Mouse (Mus musculus): ENCODE data around the gene Wnt9a. TPM values are rescaled to one million over a fixed set of nuclear protein-coding genes. Genes with fewer than 3 reads are reported as not detected.
"Not testable (repeated sequence)": the region's sequence is repeated elsewhere in the genome, so short reads cannot be mapped to it uniquely, and the experiment has no call there.

Wnt9a gene
- polyA plus RNA-seq, 1 experiment = 6.8 TPM

DNA sequence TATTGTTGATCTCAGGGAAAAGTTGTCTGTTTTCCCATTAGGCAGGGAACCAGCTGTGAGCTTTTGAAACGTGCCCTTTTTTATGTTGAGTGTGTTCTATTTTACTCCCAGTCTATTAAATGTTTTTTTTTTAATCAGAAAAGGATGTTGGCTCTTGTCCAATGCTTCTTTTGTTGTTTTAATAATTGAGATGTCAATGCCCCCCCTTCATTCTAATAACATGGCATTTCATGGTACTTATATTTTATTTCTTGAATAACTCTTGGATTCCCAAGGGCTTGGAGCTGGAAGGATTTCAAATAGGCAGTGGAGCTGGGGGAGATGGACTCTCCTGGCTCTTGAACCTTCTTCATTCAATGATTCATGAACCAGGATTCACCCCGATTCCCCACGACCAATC, 59.3 kb downstream of the Wnt9a start:
- H3K4me3 ChIP-seq (ENCODE audit: low read depth, low read length) = no peak overlapping the region
- TF ChIP-seq EP300 (IDR thresholded peaks at IDR 0.05; ENCODE audit: insufficient read depth, low read depth, low read length) (no peak), CTCF (IDR thresholded peaks at IDR 0.05; ENCODE audit: low read depth, low read length) (no peak), POLR2A (IDR thresholded peaks at IDR 0.05; ENCODE audit: insufficient read depth, low read length) (no peak)
- no peaks in the 10 kb centered on the region for H3K4me1 ChIP-seq (ENCODE audit: control insufficient read depth, insufficient read depth, low read length)
- H3K9ac ChIP-seq (ENCODE audit: low read depth, poor library complexity, severe bottlenecking) = no peak overlapping the region
- no peak overlapping the region for H3K27ac ChIP-seq (ENCODE audit: insufficient read depth, low read length)
- H3K36me3 ChIP-seq (ENCODE audit: control insufficient read depth, insufficient read depth, low read length, poor library complexity, severe bottlenecking) = no peaks in the 10 kb centered on the region
- H3K27me3 ChIP-seq (ENCODE audit: control insufficient read depth, insufficient read depth, low read length, poor library complexity, severe bottlenecking) = no peaks in the 10 kb centered on the region
- H3K9me3 ChIP-seq (replicated peaks; ENCODE audit: control insufficient read depth, insufficient read depth, low read length, poor library complexity, severe bottlenecking) = no peaks in the 10 kb centered on the region

DNA sequence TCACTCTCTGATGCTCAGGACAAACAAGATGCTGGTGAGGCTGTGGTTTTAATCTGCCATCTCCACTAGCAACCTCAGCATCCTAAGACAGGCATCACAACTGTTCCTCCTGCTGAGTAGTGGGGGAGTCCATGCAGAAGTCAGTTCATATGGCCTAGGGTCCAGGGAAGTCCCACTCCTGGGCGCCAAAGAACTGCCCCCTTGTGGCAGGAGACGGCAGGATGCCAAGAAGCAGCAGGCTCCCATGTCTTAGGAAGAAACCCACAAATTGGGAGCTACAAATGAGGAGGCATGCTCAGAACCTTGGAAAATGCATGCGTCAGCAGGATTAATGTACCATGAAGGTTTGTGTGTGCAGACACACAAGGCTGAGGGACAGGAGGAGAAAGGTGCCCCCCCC, 59.9 kb downstream of the Wnt9a start:
- H3K27ac ChIP-seq (ENCODE audit: insufficient read depth, low read length) = no peak overlapping the region

DNA sequence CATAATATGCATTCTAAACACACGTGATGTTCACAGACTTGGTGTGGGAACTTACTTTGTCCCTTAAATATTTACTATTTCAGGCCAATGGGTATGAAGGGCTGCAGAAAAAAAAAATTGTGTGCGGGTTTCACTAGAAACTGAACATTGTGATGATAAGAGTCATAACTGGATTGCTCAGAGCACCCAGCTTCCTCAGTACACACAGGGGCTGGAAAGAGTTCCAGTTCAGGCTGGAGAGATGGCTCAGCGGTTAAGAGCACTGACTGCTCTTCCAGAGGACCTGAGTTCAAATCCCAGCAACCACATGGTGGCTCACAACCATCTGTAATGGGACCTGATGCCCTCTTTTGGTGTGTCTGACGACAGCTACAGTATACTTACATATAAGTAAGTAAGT, 61.2 kb downstream of the Wnt9a start:
- H3K27ac ChIP-seq (ENCODE audit: insufficient read depth, low read length); H3K4me1 ChIP-seq (ENCODE audit: control insufficient read depth, insufficient read depth, low read length); H3K27me3 ChIP-seq (ENCODE audit: control insufficient read depth, insufficient read depth, low read length, poor library complexity, severe bottlenecking): not testable (repeated sequence)

More for the DNA sequence above, 59.9 kb downstream of the Wnt9a start:
- Histone ChIP-seq H3K4me3 (ENCODE audit: low read depth, low read length) (no peak overlapping the region), H3K27me3 (ENCODE audit: control insufficient read depth, insufficient read depth, low read length, poor library complexity, severe bottlenecking) (no peaks in the 10 kb centered on the region), H3K9me3 (replicated peaks; ENCODE audit: control insufficient read depth, insufficient read depth, low read length, poor library complexity, severe bottlenecking) (no peaks in the 10 kb centered on the region), H3K4me1 (ENCODE audit: control insufficient read depth, insufficient read depth, low read length) (no peaks in the 10 kb centered on the region), H3K9ac (ENCODE audit: low read depth, poor library complexity, severe bottlenecking) (no peak overlapping the region), H3K36me3 (ENCODE audit: control insufficient read depth, insufficient read depth, low read length, poor library complexity, severe bottlenecking) (no peaks in the 10 kb centered on the region)
- TF ChIP-seq CTCF (IDR thresholded peaks at IDR 0.05; ENCODE audit: low read depth, low read length) (peak; percentile 66), EP300 (IDR thresholded peaks at IDR 0.05; ENCODE audit: insufficient read depth, low read depth, low read length) (no peak), POLR2A (IDR thresholded peaks at IDR 0.05; ENCODE audit: insufficient read depth, low read length) (no peak)

DNA sequence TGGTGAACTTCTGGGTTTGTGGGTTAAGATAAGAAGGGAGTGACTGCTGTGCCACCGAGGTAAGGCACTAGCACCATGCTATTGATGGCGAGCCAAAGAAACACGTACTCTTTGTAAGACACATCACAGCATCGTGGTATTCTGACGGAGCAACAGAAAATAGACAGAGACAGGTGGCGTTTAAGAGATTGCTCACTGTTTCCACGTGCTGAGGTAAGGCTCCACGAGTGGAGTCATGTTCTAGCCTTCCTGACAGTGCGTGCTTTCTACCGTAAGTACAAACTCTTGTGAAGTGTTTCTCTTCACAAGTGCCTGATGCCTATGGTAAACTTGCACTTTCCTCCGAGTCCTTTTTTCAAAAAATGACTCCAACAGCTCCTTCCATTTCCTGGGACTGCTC, 63.1 kb downstream of the Wnt9a start:
- Histone ChIP-seq H3K4me3 (ENCODE audit: low read depth, low read length) (no peak overlapping the region), H3K36me3 (ENCODE audit: control insufficient read depth, insufficient read depth, low read length, poor library complexity, severe bottlenecking) (no peaks in the 10 kb centered on the region), H3K27me3 (ENCODE audit: control insufficient read depth, insufficient read depth, low read length, poor library complexity, severe bottlenecking) (no peaks in the 10 kb centered on the region), H3K4me1 (ENCODE audit: control insufficient read depth, insufficient read depth, low read length) (no peaks in the 10 kb centered on the region), H3K27ac (ENCODE audit: insufficient read depth, low read length) (no peak overlapping the region), H3K9ac (ENCODE audit: low read depth, poor library complexity, severe bottlenecking) (no peak overlapping the region), H3K9me3 (replicated peaks; ENCODE audit: control insufficient read depth, insufficient read depth, low read length, poor library complexity, severe bottlenecking) (no peaks in the 10 kb centered on the region)
- no peak for TF ChIP-seq EP300 (IDR thresholded peaks at IDR 0.05; ENCODE audit: insufficient read depth, low read depth, low read length)
- TF ChIP-seq CTCF (IDR thresholded peaks at IDR 0.05; ENCODE audit: low read depth, low read length) = no peak
- TF ChIP-seq POLR2A (IDR thresholded peaks at IDR 0.05; ENCODE audit: insufficient read depth, low read length) = no peak

More for the DNA sequence above, 61.2 kb downstream of the Wnt9a start:
- not testable (repeated sequence) for H3K9ac ChIP-seq (ENCODE audit: low read depth, poor library complexity, severe bottlenecking); H3K36me3 ChIP-seq (ENCODE audit: control insufficient read depth, insufficient read depth, low read length, poor library complexity, severe bottlenecking); H3K9me3 ChIP-seq (replicated peaks; ENCODE audit: control insufficient read depth, insufficient read depth, low read length, poor library complexity, severe bottlenecking); H3K4me3 ChIP-seq (ENCODE audit: low read depth, low read length)

DNA sequence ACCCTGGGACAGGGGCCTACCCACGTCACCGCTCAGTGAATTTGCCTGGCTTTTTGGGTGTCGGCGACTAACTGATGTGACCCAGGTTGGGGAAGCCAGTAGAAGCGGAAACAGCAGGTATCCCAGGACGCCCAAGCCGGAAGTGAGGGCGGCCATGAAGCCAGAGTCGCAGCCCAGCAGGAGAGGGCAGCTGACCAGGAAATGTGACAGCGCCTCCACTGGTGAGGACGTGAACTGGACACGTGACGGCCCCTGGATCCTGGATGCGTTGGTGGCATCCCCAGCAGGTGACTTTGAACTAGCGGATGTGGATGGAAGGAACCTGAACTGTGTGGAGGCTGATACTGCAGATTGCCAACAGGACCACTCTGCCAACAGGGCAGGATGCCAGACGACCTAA, 68.7 kb downstream of the Wnt9a start, which contains the start of gene Prss38:
Prss38 (minus strand) TSS at position 183 of the 400 bp plus-strand sequence.
- Histone ChIP-seq H3K4me1 (ENCODE audit: control insufficient read depth, insufficient read depth, low read length) (no peaks in the 10 kb centered on the region), H3K27me3 (ENCODE audit: control insufficient read depth, insufficient read depth, low read length, poor library complexity, severe bottlenecking) (no peaks in the 10 kb centered on the region), H3K27ac (ENCODE audit: insufficient read depth, low read length) (no peak within 1 kb of the TSS), H3K4me3 (ENCODE audit: low read depth, low read length) (peak within 1 kb of the TSS; percentile 22; the same call in 1 of the 2 replicates), H3K9ac (ENCODE audit: low read depth, poor library complexity, severe bottlenecking) (no peak within 1 kb of the TSS), H3K9me3 (replicated peaks; ENCODE audit: control insufficient read depth, insufficient read depth, low read length, poor library complexity, severe bottlenecking) (no peaks in the 10 kb centered on the region; the same call in 1 of the 2 replicates), H3K36me3 (ENCODE audit: control insufficient read depth, insufficient read depth, low read length, poor library complexity, severe bottlenecking) (no peaks in the 10 kb centered on the region)
- TF ChIP-seq CTCF (IDR thresholded peaks at IDR 0.05; ENCODE audit: low read depth, low read length) (peak; percentile 76), POLR2A (IDR thresholded peaks at IDR 0.05; ENCODE audit: insufficient read depth, low read length) (no peak), EP300 (IDR thresholded peaks at IDR 0.05; ENCODE audit: insufficient read depth, low read depth, low read length) (no peak)

DNA sequence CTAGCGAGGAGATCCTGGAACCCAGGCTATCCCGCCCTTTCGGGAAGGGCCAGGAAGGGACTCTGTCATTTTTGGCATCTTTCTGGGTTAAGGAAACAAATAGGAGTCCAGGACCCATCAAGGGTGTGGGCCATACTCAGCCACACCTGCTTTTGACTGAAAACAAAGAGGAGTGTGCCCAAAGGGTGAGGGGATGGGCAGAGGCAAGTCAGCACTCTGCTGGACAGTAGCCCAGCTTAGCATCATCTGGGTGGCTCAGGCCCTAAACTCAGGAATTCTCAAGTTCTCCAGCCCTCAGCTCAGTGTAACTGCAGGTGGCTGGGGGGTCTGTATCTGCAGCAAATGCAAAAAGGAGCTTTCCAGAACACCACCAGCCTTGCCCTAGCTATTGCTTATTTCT, 71.3 kb downstream of the Wnt9a start:
- no peaks in the 10 kb centered on the region for H3K27me3 ChIP-seq (ENCODE audit: control insufficient read depth, insufficient read depth, low read length, poor library complexity, severe bottlenecking)
- H3K36me3 ChIP-seq (ENCODE audit: control insufficient read depth, insufficient read depth, low read length, poor library complexity, severe bottlenecking) = no peaks in the 10 kb centered on the region
- H3K27ac ChIP-seq (ENCODE audit: insufficient read depth, low read length) = no peak overlapping the region

More for the DNA sequence above, 71.3 kb downstream of the Wnt9a start:
- Histone ChIP-seq H3K4me1 (ENCODE audit: control insufficient read depth, insufficient read depth, low read length) (no peaks in the 10 kb centered on the region), H3K9me3 (replicated peaks; ENCODE audit: control insufficient read depth, insufficient read depth, low read length, poor library complexity, severe bottlenecking) (no peaks in the 10 kb centered on the region; the same call in 1 of the 2 replicates), H3K4me3 (ENCODE audit: low read depth, low read length) (no peak overlapping the region), H3K9ac (ENCODE audit: low read depth, poor library complexity, severe bottlenecking) (no peak overlapping the region)
- TF ChIP-seq CTCF (IDR thresholded peaks at IDR 0.05; ENCODE audit: low read depth, low read length) (no peak), EP300 (IDR thresholded peaks at IDR 0.05; ENCODE audit: insufficient read depth, low read depth, low read length) (no peak), POLR2A (IDR thresholded peaks at IDR 0.05; ENCODE audit: insufficient read depth, low read length) (no peak)
